Mouse (Mus musculus) limb, embryonic 11.5 days (tissue): ENCODE data around the gene Gm26938. TPM values are rescaled to one million over a fixed set of nuclear protein-coding genes. Genes with fewer than 3 reads are reported as not detected.

Experiments
- microRNA-seq: library from miRNA; unstranded; fragments of <30 nt; microRNA quantifications from one replicate; pipeline ENCODE4, GENCODE M21; 2016
- polyA plus RNA-seq: library from polyadenylated mRNA; unstranded; fragments of >200 nt; fragmentation: Nextera tagmentation; extraction: Ambion mirVana; gene quantifications from 2 replicates; pipeline ENCODE4 v1.2.1, GENCODE M21; 2014

Gm26938 gene
- polyA plus RNA-seq, 1 experiment from 2014 or later, result not detected

Small RNA genes within 50 kb of the gene (microRNA-seq; reads per million reads assigned to microRNA genes)
- not detected for gene Mir7037

Other genes with a start within 250 kb of the Gm26938 start
- 6.6 and 7.8 TPM in 2 replicates for gene Micall2, start 90.1 kb downstream of the Gm26938 start, polyA plus RNA-seq
- 33.7 and 40.5 TPM in 2 replicates for gene Ints1, start 50.7 kb downstream of the Gm26938 start, polyA plus RNA-seq
- 4.6 and 5.1 TPM in 2 replicates for gene Mafk, start 34.9 kb downstream of the Gm26938 start, polyA plus RNA-seq
- 0.92 and 1.5 TPM in 2 replicates for gene Tmem184a, start 6.5 kb downstream of the Gm26938 start, polyA plus RNA-seq
- gene Psmg3, start 478 bp upstream of the Gm26938 start, polyA plus RNA-seq, result 75.0 and 82.9 TPM in 2 replicates
- gene Elfn1, start 81.5 kb upstream of the Gm26938 start, polyA plus RNA-seq, result 0.07 and 0.08 TPM in 2 replicates